Comparison of ENCODE assay signal across 22 mouse cellular contexts in genomic region chr9:121614241-121614757, GRCm38 (mm10). TPM values are rescaled to one million over a fixed set of nuclear protein-coding genes. Genes with fewer than 3 reads are reported as not detected.
"Had no signal": no experiment of that assay in that cellular context is flagged by ENCODE, and none has a peak within 500 bp of the region (broad histone marks: within the 10 kb centered on the region; RNA-seq: fewer than 3 reads in every experiment).

No protein-coding gene starts in this region.

- H3K4me3 ChIP-seq: kidney, embryonic 15.5 days; limb, embryonic 10.5 days; limb, embryonic 13.5 days; liver, embryonic 12.5 days; liver, embryonic 15.5 days; lung, embryonic 15.5 days; midbrain, embryonic 10.5 days; neural tube, embryonic 12.5 days; neural tube, embryonic 15.5 days had no signal

- ATAC-seq: liver, embryonic 12.5 days had no signal

- H3K9me3 ChIP-seq: kidney, embryonic 15.5 days; limb, embryonic 10.5 days; limb, embryonic 13.5 days; liver, embryonic 15.5 days; lung, embryonic 15.5 days; midbrain, embryonic 10.5 days; neural tube, embryonic 12.5 days; neural tube, embryonic 15.5 days had no signal

- H3K9ac ChIP-seq: kidney, embryonic 15.5 days; limb, embryonic 13.5 days; liver, embryonic 12.5 days; liver, embryonic 15.5 days; lung, embryonic 15.5 days; neural tube, embryonic 12.5 days; neural tube, embryonic 15.5 days had no signal

- H3K27ac ChIP-seq: kidney, embryonic 15.5 days; limb, embryonic 10.5 days; limb, embryonic 13.5 days; liver, embryonic 12.5 days; liver, embryonic 15.5 days; lung, embryonic 15.5 days; midbrain, embryonic 10.5 days; neural tube, embryonic 12.5 days; neural tube, embryonic 15.5 days had no signal

- H3K36me3 ChIP-seq: kidney, embryonic 15.5 days; limb, embryonic 10.5 days; limb, embryonic 13.5 days; liver, embryonic 12.5 days; liver, embryonic 15.5 days; lung, embryonic 15.5 days; midbrain, embryonic 10.5 days; neural tube, embryonic 12.5 days; neural tube, embryonic 15.5 days had no signal

- H3K4me1 ChIP-seq: liver, embryonic 12.5 days; liver, embryonic 15.5 days; lung, embryonic 15.5 days had no signal

- DNase-seq: kidney, adult 8-10 months; kidney, postnatal 10 days; kidney, postnatal 36 days; liver; lung, adult 18-20 months; lung, postnatal 10 days; lung, postnatal 36 days; midbrain, embryonic 14.5 days; right cerebral cortex, adult 18-20 months; right cerebral cortex, postnatal 25 days; thymus, adult 18-20 months; thymus, postnatal 14 days; thymus, postnatal 4 days had no signal

- H3K4me2 ChIP-seq: kidney, embryonic 15.5 days; limb, embryonic 13.5 days; liver, embryonic 12.5 days; liver, embryonic 15.5 days; lung, embryonic 15.5 days; neural tube, embryonic 12.5 days; neural tube, embryonic 15.5 days had no signal

- H3K27me3 ChIP-seq: limb, embryonic 13.5 days; liver, embryonic 15.5 days; lung, embryonic 15.5 days; neural tube, embryonic 12.5 days; neural tube, embryonic 15.5 days had no signal

RNA-seq across cellular contexts. Expression of gene Lyzl4, which starts 27.6 kb away (rescaled TPM):
- polyA plus RNA-seq: kidney, embryonic 15.5 days; limb, embryonic 10.5 days; liver, embryonic 15.5 days; lung, embryonic 15.5 days; midbrain, embryonic 10.5 days; midbrain, embryonic 14.5 days; neural tube, embryonic 12.5 days; neural tube, embryonic 15.5 days had no signal
